Mouse (Mus musculus): ENCODE results near the gene D11Wsu47e.

GRCm38 (mm10) chr11:113705966-113706652 lies 21.9 kb downstream of the D11Wsu47e start:
- TF ChIP-seq CTCF (IDR thresholded peaks at IDR 0.05; ENCODE audit: extremely low read depth, insufficient read depth, insufficient read length, insufficient replicate concordance) (no peak), POLR2A (IDR thresholded peaks at IDR 0.05; ENCODE audit: low read depth, low read length) (no peak)
